In genomic region chr13:12256871-12257390, GRCm38 (mm10) we compare ENCODE assay signal across 8 mouse cellular contexts. TPM values are rescaled to one million over a fixed set of nuclear protein-coding genes. Genes with fewer than 3 reads are reported as not detected.
DNase-seq lines count a peak whose midpoint lies in the region; ATAC-seq lines count a peak whose summit lies in the region.

No protein-coding gene starts in this region.

- peak overlapping the region; percentile 88 for H3K27ac ChIP-seq in liver, embryonic 13.5 days
- peak overlapping the region; percentile 88 for H3K27ac ChIP-seq in stomach, embryonic 16.5 days (ENCODE audit: low read length)

- DNase-seq in adrenal gland, adult 2 months: peak; percentile 19
- DNase-seq in adrenal gland, postnatal 25 days: no peak
- peak; percentile 9 for DNase-seq in B cell, adult 2 months
- DNase-seq in liver, embryonic 13.5 days: no peak
- no peak for DNase-seq in layer of hippocampus, postnatal 10 days (ENCODE audit: low spot score in 2 of 2)
- no peak for DNase-seq in spleen, adult 12 weeks (ENCODE audit: low spot score)

- H3K9ac ChIP-seq in liver, embryonic 13.5 days: peak overlapping the region; percentile 93
- peak overlapping the region; percentile 79 for H3K9ac ChIP-seq in stomach, embryonic 16.5 days (ENCODE audit: low read length)

- ATAC-seq in erythroid progenitor cell, adult 5-6 weeks (replicated peaks; ENCODE audit: low FRiP score, poor library complexity, severe bottlenecking): 0 out of 2 replicates have a peak, but pooled peaks have one; percentile 2
- ATAC-seq in liver, embryonic 13.5 days (ENCODE audit: low read depth): no peak
- ATAC-seq in stomach, embryonic 16.5 days (ENCODE audit: insufficient read depth, low FRiP score): no peak

- peak overlapping the region; percentile 90 for H3K4me3 ChIP-seq in liver, embryonic 13.5 days (replicated peaks)
- H3K4me3 ChIP-seq in stomach, embryonic 16.5 days (replicated peaks; ENCODE audit: low read length): peak overlapping the region; percentile 60

- WGBS in liver, embryonic 13.5 days (ENCODE audit: insufficient replicate concordance): 11% methylated on average over 10 of the region's 10 CpGs
- whole genome bisulfite sequencing in stomach, embryonic 16.5 days: 16% methylated on average over 10 of the region's 10 CpGs

- peak overlapping the region; percentile 77 for H3K4me2 ChIP-seq in liver, embryonic 13.5 days
- peak overlapping the region; percentile 80 for H3K4me2 ChIP-seq in stomach, embryonic 16.5 days (ENCODE audit: low read depth, low read length)

- H3K36me3 ChIP-seq in liver, embryonic 13.5 days: peaks cover 14% of the 10 kb centered on the region
- H3K36me3 ChIP-seq in stomach, embryonic 16.5 days (ENCODE audit: control insufficient read depth, insufficient read depth, low read length): no peaks in the 10 kb centered on the region

- no peaks in the 10 kb centered on the region for H3K27me3 ChIP-seq in liver, embryonic 13.5 days
- no peaks in the 10 kb centered on the region for H3K27me3 ChIP-seq in stomach, embryonic 16.5 days (ENCODE audit: control insufficient read depth, insufficient read depth, low read length)

- peaks cover 10% of the 10 kb centered on the region; the same call in 1 of the 2 replicates for H3K9me3 ChIP-seq in liver, embryonic 13.5 days (replicated peaks)
- H3K9me3 ChIP-seq in stomach, embryonic 16.5 days (replicated peaks; ENCODE audit: control insufficient read depth, low read length): 0 out of 2 replicates have a peak, but pooled peaks cover 6% of the 10 kb centered on the region

- H3K4me1 ChIP-seq in liver, embryonic 13.5 days (replicated peaks): peaks cover 44% of the 10 kb centered on the region
- peaks cover 9% of the 10 kb centered on the region; the same call in 1 of the 2 replicates for H3K4me1 ChIP-seq in stomach, embryonic 16.5 days (ENCODE audit: control insufficient read depth, insufficient read depth, low read length)

RNA-seq across cellular contexts. Expression of gene Mtr, which starts 1.0 kb away (rescaled TPM):
- 10 to 100 TPM; 16.1 to 21.4 TPM for total RNA-seq in adrenal gland, adult 2 months (2021)
- 5.9 and 6.3 TPM in 2 replicates for polyA plus RNA-seq in adrenal gland, adult 2 months (2012; rRNA removed)
- 21.4 and 26.1 TPM in 2 replicates for total RNA-seq in adrenal gland, postnatal 25 days (2021)
- 15.5 and 17.2 TPM in 2 replicates for total RNA-seq in erythroid progenitor cell, adult 5-6 weeks (2015; ENCODE audit: low replicate concordance)
- total RNA-seq in erythroid progenitor cell, adult 5-6 weeks (2017; ENCODE audit: low replicate concordance): 25.9 and 42.1 TPM in 2 replicates
- 9.4 and 11.8 TPM in 2 replicates for polyA plus RNA-seq in liver, embryonic 13.5 days (2015; fragmentation: Nextera tagmentation; extraction: Ambion mirVana)
- 8.1 and 10.7 TPM in 2 replicates for polyA plus RNA-seq in stomach, embryonic 16.5 days (2015; fragmentation: Nextera tagmentation; extraction: Ambion mirVana)
- total RNA-seq in layer of hippocampus, postnatal 10 days (2021): 10 to 100 TPM; 17.5 to 17.6 TPM

Comparison
In these comparisons a context has a peak if more than half of its experiments do, and no peak if none do; other contexts are left out.
1. DNase-seq: peak in adrenal gland, adult 2 months (single experiment) and B cell, adult 2 months (2 of 2); none in adrenal gland, postnatal 25 days (single experiment), liver, embryonic 13.5 days (single experiment), layer of hippocampus, postnatal 10 days (0 of 2) and spleen, adult 12 weeks (single experiment).